Mouse (Mus musculus) midbrain, embryonic 14.5 days (tissue): ENCODE data around the gene Mmachc. TPM values are rescaled to one million over a fixed set of nuclear protein-coding genes. Genes with fewer than 3 reads are reported as not detected.

ENCODE experiments used
- ATAC-seq: fragments of 200-750 bp; cut with Nextera tagmentation; 2 replicates; pipeline ENCODE4 v1.8.0; 2017; ENCODE audit warnings: moderate number of reproducible peaks, moderate library complexity; ENCODE audit not compliant: low FRiP score, low TSS enrichment
- DNase-seq: peaks from one replicate; pipeline ENCODE4 v3.0.0-alpha.2; 2015
- H3K27ac ChIP-seq: fragments of 300-500 bp; sonication (generic); replicated peaks from 2 replicates; pipeline ENCODE4 v1.5.1; 2014; ENCODE audit warnings: mild to moderate bottlenecking, low read depth, low read length, moderate library complexity
- H3K27me3 ChIP-seq: fragments of 300-500 bp; sonication (generic); 2 replicates; pipeline ENCODE4 v1.6.1; 2014; ENCODE audit warnings: low read length, control low read depth, mixed read lengths; ENCODE audit not compliant: control insufficient read depth, insufficient read depth
- H3K36me3 ChIP-seq: fragments of 300-500 bp; sonication (generic); 2 replicates; pipeline ENCODE4 v1.6.1; 2014; ENCODE audit warnings: low read length, control low read depth; ENCODE audit not compliant: control insufficient read depth, insufficient read depth
- H3K4me1 ChIP-seq: fragments of 300-500 bp; sonication (generic); 2 replicates; pipeline ENCODE4 v1.6.1; 2014; ENCODE audit warnings: mild to moderate bottlenecking, antibody characterized with exemption, low read length, control low read depth; ENCODE audit not compliant: control insufficient read depth, insufficient read depth
- H3K4me2 ChIP-seq: fragments of 300-500 bp; sonication (generic); 2 replicates; pipeline ENCODE4 v1.6.1; 2014; ENCODE audit warnings: mild to moderate bottlenecking, low read length, moderate library complexity
- H3K4me3 ChIP-seq: fragments of 300-500 bp; sonication (generic); replicated peaks from 2 replicates; pipeline ENCODE4 v1.5.1; 2014; ENCODE audit warnings: low read depth, low read length
- H3K9ac ChIP-seq: fragments of 300-500 bp; sonication (generic); replicated peaks from 2 replicates; pipeline ENCODE4 v1.6.1; 2014; ENCODE audit warnings: mild to moderate bottlenecking, low read length, moderate library complexity
- H3K9me3 ChIP-seq: fragments of 300-500 bp; sonication (generic); 2 replicates; pipeline ENCODE4 v1.6.1; 2016; ENCODE audit warnings: low read length, control low read depth, mixed read lengths; ENCODE audit not compliant: control insufficient read depth
- WGBS: fragments of 180-500 bp; shearing (Covaris S2); extraction: QIAGEN DNeasy Blood & Tissue Kit; methylation state at CpG from one replicate; pipeline ENCODE4 v1.1.7; 2014; 5-methylcytosine and 5-hydroxymethylcytosine counted together
- polyA plus RNA-seq: library from polyadenylated mRNA; unstranded; fragments of >200 nt; fragmentation: Nextera tagmentation; extraction: Ambion mirVana; gene quantifications from 2 replicates; pipeline ENCODE4 v1.2.1, GENCODE M21; 2014

The Mmachc gene
- polyA plus RNA-seq, 1 experiment from 2014 or later: 16.3 TPM

- H3K9me3 ChIP-seq: no peaks in the 10 kb centered on the region
- ATAC-seq (no peak), DNase-seq (no peak)
- 41% methylated on average over 7 of the region's 7 CpGs for WGBS
- no peaks in the 10 kb centered on the region for H3K36me3 ChIP-seq
- H3K9ac ChIP-seq: no peak overlapping the region; the same call in 1 of the 2 replicates
- H3K4me2 ChIP-seq: peak overlapping the region; percentile 87; the same call in 1 of the 2 replicates
- H3K27ac ChIP-seq: no peak overlapping the region
- H3K4me3 ChIP-seq: no peak overlapping the region
- H3K27me3 ChIP-seq: no peaks in the 10 kb centered on the region
- peaks cover 6% of the 10 kb centered on the region; the same call in 1 of the 2 replicates for H3K4me1 ChIP-seq
Measured at GRCm38 (mm10) chr4:116722230-116722629, 14.0 kb upstream of the Mmachc start.

GRCm38 (mm10) chr4:116721098-116721628 is 13.0 kb upstream of the Mmachc start:
- ATAC-seq (no peak), DNase-seq (no peak)
- peak overlapping the region; percentile 71 for H3K9ac ChIP-seq
- peak overlapping the region; percentile 61 for H3K4me3 ChIP-seq
- H3K27ac ChIP-seq: peak overlapping the region; percentile 62
- H3K36me3 ChIP-seq: no peaks in the 10 kb centered on the region
- H3K4me1 ChIP-seq: peaks cover 6% of the 10 kb centered on the region; the same call in 1 of the 2 replicates
- H3K27me3 ChIP-seq: no peaks in the 10 kb centered on the region
- peak overlapping the region; percentile 87 for H3K4me2 ChIP-seq
- no peaks in the 10 kb centered on the region for H3K9me3 ChIP-seq
- under 1% methylated on average over 29 of the region's 29 CpGs for WGBS

GRCm38 (mm10) chr4:116720343-116721097 is 12.3 kb upstream of the Mmachc start, which contains the start of gene Tesk2:
Gene Tesk2, plus strand, starts transcription at chr4:116720948.
- peak within 1 kb of the TSS; percentile 71 for H3K9ac ChIP-seq
- under 1% methylated on average over 34 of the region's 34 CpGs for WGBS
- peak; percentile 97 for DNase-seq

GRCm38 (mm10) chr4:116719396-116719795 is 11.2 kb upstream of the Mmachc start:
- peak; percentile 93 for DNase-seq
- WGBS: 13% methylated on average over 3 of the region's 3 CpGs
- H3K9ac ChIP-seq: no peak overlapping the region
- H3K36me3 ChIP-seq: no peaks in the 10 kb centered on the region
- H3K4me1 ChIP-seq: peaks cover 6% of the 10 kb centered on the region; the same call in 1 of the 2 replicates
- no peaks in the 10 kb centered on the region for H3K9me3 ChIP-seq
- no peak overlapping the region for H3K4me3 ChIP-seq
- H3K27ac ChIP-seq: no peak overlapping the region
- H3K27me3 ChIP-seq: no peaks in the 10 kb centered on the region
- no peak overlapping the region for H3K4me2 ChIP-seq
- ATAC-seq: no peak

More at GRCm38 (mm10) chr4:116720343-116721097, 12.3 kb upstream of the Mmachc start, which contains the start of gene Tesk2:
- no peaks in the 10 kb centered on the region for H3K27me3 ChIP-seq
- H3K9me3 ChIP-seq: no peaks in the 10 kb centered on the region
- peak within 1 kb of the TSS; percentile 62 for H3K27ac ChIP-seq
- peaks cover 6% of the 10 kb centered on the region; the same call in 1 of the 2 replicates for H3K4me1 ChIP-seq
- no peaks in the 10 kb centered on the region for H3K36me3 ChIP-seq
- H3K4me3 ChIP-seq: peak within 1 kb of the TSS; percentile 61
- ATAC-seq: peak; percentile 98
- peak within 1 kb of the TSS; percentile 87 for H3K4me2 ChIP-seq

GRCm38 (mm10) chr4:116712536-116712935 is 4.3 kb upstream of the Mmachc start:
- no peak for ATAC-seq
- no peak overlapping the region for H3K4me3 ChIP-seq
- H3K27ac ChIP-seq: no peak overlapping the region
- H3K36me3 ChIP-seq: no peaks in the 10 kb centered on the region
- H3K4me1 ChIP-seq: peaks cover 5% of the 10 kb centered on the region
- no peak for DNase-seq
- H3K9me3 ChIP-seq: no peaks in the 10 kb centered on the region
- WGBS: 83% methylated on average over 1 of the region's 1 CpGs
- H3K27me3 ChIP-seq: no peaks in the 10 kb centered on the region
- no peak overlapping the region for H3K9ac ChIP-seq
- no peak overlapping the region for H3K4me2 ChIP-seq

GRCm38 (mm10) chr4:116710154-116710553 is 1.9 kb upstream of the Mmachc start:
- Histone ChIP-seq H3K27me3 (no peaks in the 10 kb centered on the region), H3K27ac (no peak overlapping the region), H3K9ac (no peak overlapping the region), H3K36me3 (no peaks in the 10 kb centered on the region), H3K4me3 (no peak overlapping the region), H3K9me3 (no peaks in the 10 kb centered on the region), H3K4me1 (peaks cover 9% of the 10 kb centered on the region), H3K4me2 (no peak overlapping the region)
- DNase-seq: no peak
- ATAC-seq: no peak
- WGBS: 98% methylated on average over 2 of the region's 2 CpGs

- H3K4me1 ChIP-seq: peaks cover 9% of the 10 kb centered on the region
- no peaks in the 10 kb centered on the region for H3K36me3 ChIP-seq
- no peaks in the 10 kb centered on the region for H3K9me3 ChIP-seq
- H3K4me3 ChIP-seq: peak overlapping the region; percentile 69
- no peaks in the 10 kb centered on the region for H3K27me3 ChIP-seq
- H3K27ac ChIP-seq: no peak overlapping the region
- H3K4me2 ChIP-seq: peak overlapping the region; percentile 68
- 7% methylated on average over 9 of the region's 9 CpGs for WGBS
- ATAC-seq: no peak
- DNase-seq: peak; percentile 15
- peak overlapping the region; percentile 52 for H3K9ac ChIP-seq
Measured at GRCm38 (mm10) chr4:116708791-116709390, 685 bp upstream of the Mmachc start.

- ATAC-seq (no peak), DNase-seq (no peak)
- 0 out of 2 replicates have a peak, but pooled peaks cover 6% of the 10 kb centered on the region for H3K36me3 ChIP-seq
- peak overlapping the region; percentile 69 for H3K4me3 ChIP-seq
- H3K9ac ChIP-seq: peak overlapping the region; percentile 64
- peak overlapping the region; percentile 55; the same call in 1 of the 2 replicates for H3K27ac ChIP-seq
- no peaks in the 10 kb centered on the region for H3K9me3 ChIP-seq
- no peaks in the 10 kb centered on the region for H3K27me3 ChIP-seq
- H3K4me2 ChIP-seq: peak overlapping the region; percentile 57
- 22% methylated on average over 9 of the region's 9 CpGs for WGBS
- H3K4me1 ChIP-seq: peaks cover 9% of the 10 kb centered on the region
Measured at GRCm38 (mm10) chr4:116707666-116708065, 540 bp downstream of the Mmachc start.
